Mouse (Mus musculus): ENCODE measurements at regions not wholly inside any gene's neighbourhood (a gene's known extent, or its start where the extent isn't known, plus 50 kb on each side); places are given as distances from the start of the nearest gene placed in this dataset.

DNA sequence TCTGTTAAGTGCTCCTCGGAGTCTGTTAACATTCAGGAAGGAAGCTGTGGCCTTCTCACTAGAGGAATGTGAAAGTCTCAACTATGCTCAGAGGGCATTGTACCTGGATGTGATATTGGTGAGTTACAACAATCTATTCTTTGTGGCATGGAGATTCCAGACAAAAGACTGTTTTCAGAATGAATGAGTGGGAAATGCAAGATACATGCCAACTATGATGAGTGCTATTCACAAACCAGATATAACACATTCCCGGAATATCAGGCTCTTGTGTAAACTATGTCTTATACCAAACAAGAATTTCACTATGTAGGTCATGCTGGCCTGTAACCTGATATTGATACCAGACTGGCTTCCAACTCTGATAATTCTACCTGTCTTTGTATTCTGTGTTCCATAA lies 279.4 kb upstream of the Cypt12 start:
- DNase-seq, result no peak
